Mouse (Mus musculus) embryonic facial prominence, embryonic 10.5 days (tissue): ENCODE results near the gene Gm9573. TPM values are rescaled to one million over a fixed set of nuclear protein-coding genes. Genes with fewer than 3 reads are reported as not detected.

Experiments used
- DNase-seq: peaks from one replicate; pipeline ENCODE4 v3.0.0-alpha.2; 2017; ENCODE audit warnings: low spot score
- H3K27ac ChIP-seq: fragments of 300-500 bp; sonication (generic); replicated peaks from 2 replicates; pipeline ENCODE4 v1.5.1; 2016; ENCODE audit warnings: mild to moderate bottlenecking
- H3K27me3 ChIP-seq: fragments of 300-500 bp; sonication (generic); replicated peaks from 2 replicates; pipeline ENCODE4 v1.6.1; 2016; ENCODE audit warnings: low read depth, mild to moderate bottlenecking; ENCODE audit not compliant: poor library complexity, severe bottlenecking
- H3K36me3 ChIP-seq: fragments of 300-500 bp; sonication (generic); replicated peaks from 2 replicates; pipeline ENCODE4 v1.6.1; 2016; ENCODE audit warnings: mild to moderate bottlenecking, moderate library complexity
- H3K4me1 ChIP-seq: fragments of 300-500 bp; sonication (generic); 2 replicates; pipeline ENCODE4 v1.6.1; 2016
- H3K4me3 ChIP-seq: fragments of 300-500 bp; sonication (generic); 2 replicates; pipeline ENCODE4 v1.5.1; 2016; ENCODE audit warnings: mild to moderate bottlenecking, moderate library complexity
- H3K9me3 ChIP-seq: fragments of 300-500 bp; sonication (generic); 2 replicates; pipeline ENCODE4 v1.6.1; 2016; ENCODE audit warnings: mild to moderate bottlenecking
- WGBS: fragments of 180-500 bp; shearing (Covaris S2); methylation state at CpG from one replicate; pipeline ENCODE4 v1.1.7; 2016; 5-methylcytosine and 5-hydroxymethylcytosine counted together
- polyA plus RNA-seq: library from polyadenylated mRNA; unstranded; fragments of >200 nt; fragmentation: Nextera tagmentation; extraction: Ambion mirVana; gene quantifications from 2 replicates; pipeline ENCODE4 v1.2.1, GENCODE M21; 2016

Gene Gm9573
- polyA plus RNA-seq = not detected in 2 replicates

- no peak for DNase-seq
- H3K36me3 ChIP-seq = no peaks in the 10 kb centered on the region
- H3K9me3 ChIP-seq = no peaks in the 10 kb centered on the region
- no peak within 1 kb of the TSS for H3K27ac ChIP-seq
- 0 out of 2 replicates have a peak, but pooled peaks cover 5% of the 10 kb centered on the region for H3K4me1 ChIP-seq
- WGBS = 84% methylated on average over 7 of the region's 7 CpGs
- H3K27me3 ChIP-seq = no peaks in the 10 kb centered on the region
- no peak within 1 kb of the TSS for H3K4me3 ChIP-seq
Measured at GRCm38 (mm10) chr17:35626537-35626936, at the start of gene Gm9573. Gene Gm9573, minus strand, starts transcription at chr17:35626637.

- H3K4me1 ChIP-seq = peaks cover 10% of the 10 kb centered on the region
- H3K36me3 ChIP-seq = peaks cover 26% of the 10 kb centered on the region
- DNase-seq = peak; percentile 84
- H3K27ac ChIP-seq = peak within 1 kb of the TSS; percentile 86
- H3K4me3 ChIP-seq = peak within 1 kb of the TSS; percentile 70
- WGBS = 2% methylated on average over 23 of the region's 23 CpGs
- no peaks in the 10 kb centered on the region for H3K27me3 ChIP-seq
- no peaks in the 10 kb centered on the region for H3K9me3 ChIP-seq
Measured at GRCm38 (mm10) chr17:35673416-35674035, 47.1 kb upstream of the Gm9573 start, which contains the start of gene Gtf2h4. Gene Gtf2h4, minus strand, starts transcription at chr17:35673739.

DNA sequence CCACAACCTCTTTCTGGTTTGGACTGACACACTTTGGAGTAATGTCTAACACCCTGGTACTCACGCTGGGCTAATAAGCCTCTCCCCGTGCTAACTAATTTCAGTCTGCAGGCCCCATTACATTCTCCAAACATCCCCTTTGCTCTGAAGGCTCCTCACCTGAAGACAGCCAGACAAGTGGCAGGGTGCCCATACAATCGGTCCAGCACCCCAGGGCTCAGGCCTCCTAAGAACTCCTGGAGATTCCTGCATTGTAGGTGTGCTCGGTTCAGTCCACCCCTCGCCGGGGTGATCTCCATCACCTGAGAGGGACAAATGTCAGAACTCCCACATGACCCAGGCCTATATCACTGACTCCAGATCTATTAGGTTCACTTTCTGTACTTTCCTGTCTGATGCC lies 46.1 kb upstream of the Gm9573 start:
- no peaks in the 10 kb centered on the region for H3K27me3 ChIP-seq
- peaks cover 26% of the 10 kb centered on the region for H3K36me3 ChIP-seq
- no peak overlapping the region for H3K27ac ChIP-seq
- no peak for DNase-seq
- no peaks in the 10 kb centered on the region for H3K9me3 ChIP-seq
- peak overlapping the region; percentile 70 for H3K4me3 ChIP-seq
- 89% methylated on average over 6 of the region's 6 CpGs for WGBS
- peaks cover 18% of the 10 kb centered on the region for H3K4me1 ChIP-seq

DNA sequence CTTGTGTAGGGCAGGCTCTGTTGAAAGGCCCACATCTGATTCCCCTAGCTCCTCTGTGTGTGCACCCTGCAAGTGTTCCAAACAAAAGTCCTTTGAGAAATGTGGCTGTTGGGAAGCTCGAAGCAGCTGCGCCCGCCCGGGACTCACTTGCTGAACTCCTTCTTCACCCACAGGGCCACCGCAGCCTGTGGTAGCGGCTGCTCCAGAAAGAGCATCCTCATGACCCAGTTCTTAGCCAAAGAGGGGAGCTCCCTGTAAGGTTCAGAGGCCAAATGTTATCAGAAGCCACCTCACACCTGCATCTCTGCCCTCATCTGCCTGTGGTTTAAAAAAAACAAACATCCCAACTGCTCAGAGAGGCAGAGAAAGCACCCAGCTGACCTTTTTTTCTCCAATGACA lies 45.4 kb upstream of the Gm9573 start:
- peaks cover 26% of the 10 kb centered on the region for H3K36me3 ChIP-seq
- H3K4me3 ChIP-seq = no peak overlapping the region
- H3K27ac ChIP-seq = no peak overlapping the region
- no peak for DNase-seq
- H3K4me1 ChIP-seq = peaks cover 22% of the 10 kb centered on the region
- no peaks in the 10 kb centered on the region for H3K9me3 ChIP-seq
- H3K27me3 ChIP-seq = no peaks in the 10 kb centered on the region
- WGBS = 91% methylated on average over 6 of the region's 6 CpGs

GRCm38 (mm10) chr17:35669731-35670130 lies 43.3 kb upstream of the Gm9573 start:
- 93% methylated on average over 9 of the region's 9 CpGs for WGBS
- H3K4me1 ChIP-seq = peaks cover 32% of the 10 kb centered on the region
- H3K27me3 ChIP-seq = no peaks in the 10 kb centered on the region
- H3K27ac ChIP-seq = no peak overlapping the region
- H3K4me3 ChIP-seq = 0 out of 2 replicates have a peak overlapping the region, but pooled peaks have one; percentile 12
- H3K36me3 ChIP-seq = peaks cover 39% of the 10 kb centered on the region
- no peak for DNase-seq
- no peaks in the 10 kb centered on the region for H3K9me3 ChIP-seq

- WGBS = under 1% methylated on average over 61 of the region's 61 CpGs
- Histone ChIP-seq H3K36me3 (peaks cover 59% of the 10 kb centered on the region), H3K27me3 (no peaks in the 10 kb centered on the region), H3K9me3 (no peaks in the 10 kb centered on the region), H3K4me1 (peaks cover 24% of the 10 kb centered on the region), H3K4me3 (peak within 1 kb of the TSS; percentile 80), H3K27ac (peak within 1 kb of the TSS; percentile 94)
- peak; percentile 97 for DNase-seq
Measured at GRCm38 (mm10) chr17:35667334-35668065, 41.1 kb upstream of the Gm9573 start, which contains the start of gene Vars2. Gene Vars2, minus strand, starts transcription at chr17:35667592.

DNA sequence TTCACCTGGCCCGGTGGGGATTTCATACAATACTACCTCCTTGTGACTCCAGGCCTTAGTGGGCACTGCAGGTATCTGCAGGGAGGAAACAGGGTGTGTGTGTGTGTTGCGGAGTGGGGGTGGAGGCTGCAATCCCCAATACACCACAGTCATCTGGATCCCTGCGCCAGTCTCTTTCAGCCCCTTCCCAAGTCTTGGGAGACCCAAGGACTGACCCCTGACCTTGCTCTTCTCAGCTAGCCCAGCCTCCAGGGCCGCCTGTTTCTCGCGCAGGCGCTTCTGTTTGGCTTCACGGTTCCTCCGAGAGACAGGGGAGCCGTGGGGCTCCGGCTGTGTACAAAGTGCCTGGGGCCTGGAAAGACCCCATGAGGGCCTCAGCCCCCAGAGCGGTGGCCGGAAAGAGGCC lies 40.4 kb upstream of the Gm9573 start:
- 3% methylated on average over 13 of the region's 13 CpGs for WGBS
- DNase-seq = peak; percentile 75

GRCm38 (mm10) chr17:35665957-35666515 lies 39.6 kb upstream of the Gm9573 start:
- Histone ChIP-seq H3K27ac (no peak overlapping the region), H3K27me3 (no peaks in the 10 kb centered on the region), H3K4me1 (peaks cover 22% of the 10 kb centered on the region), H3K4me3 (0 out of 2 replicates have a peak overlapping the region, but pooled peaks have one; percentile 4), H3K36me3 (peaks cover 67% of the 10 kb centered on the region), H3K9me3 (no peaks in the 10 kb centered on the region)
- 81% methylated on average over 17 of the region's 17 CpGs for WGBS
- DNase-seq = no peak

More for the DNA sequence above, 40.4 kb upstream of the Gm9573 start:
- peak overlapping the region; percentile 94 for H3K27ac ChIP-seq
- H3K27me3 ChIP-seq = no peaks in the 10 kb centered on the region
- H3K4me3 ChIP-seq = peak overlapping the region; percentile 80
- no peaks in the 10 kb centered on the region for H3K9me3 ChIP-seq
- H3K4me1 ChIP-seq = peaks cover 22% of the 10 kb centered on the region
- H3K36me3 ChIP-seq = peaks cover 62% of the 10 kb centered on the region

- Histone ChIP-seq H3K27me3 (no peaks in the 10 kb centered on the region), H3K36me3 (peaks cover 38% of the 10 kb centered on the region), H3K4me1 (peaks cover 2% of the 10 kb centered on the region; the same call in 1 of the 2 replicates), H3K9me3 (no peaks in the 10 kb centered on the region), H3K27ac (peak overlapping the region; percentile 44), H3K4me3 (no peak overlapping the region)
- 77% methylated on average over 2 of the region's 2 CpGs for WGBS
- no peak for DNase-seq
Measured at GRCm38 (mm10) chr17:35653086-35653485, 26.6 kb upstream of the Gm9573 start.

GRCm38 (mm10) chr17:35649429-35649828 lies 23.0 kb upstream of the Gm9573 start:
- Histone ChIP-seq H3K9me3 (no peaks in the 10 kb centered on the region), H3K27me3 (no peaks in the 10 kb centered on the region), H3K4me3 (no peak overlapping the region), H3K4me1 (peaks cover 2% of the 10 kb centered on the region; the same call in 1 of the 2 replicates), H3K36me3 (peaks cover 1% of the 10 kb centered on the region), H3K27ac (no peak overlapping the region)
- 69% methylated on average over 2 of the region's 2 CpGs for WGBS
- DNase-seq = no peak

DNA sequence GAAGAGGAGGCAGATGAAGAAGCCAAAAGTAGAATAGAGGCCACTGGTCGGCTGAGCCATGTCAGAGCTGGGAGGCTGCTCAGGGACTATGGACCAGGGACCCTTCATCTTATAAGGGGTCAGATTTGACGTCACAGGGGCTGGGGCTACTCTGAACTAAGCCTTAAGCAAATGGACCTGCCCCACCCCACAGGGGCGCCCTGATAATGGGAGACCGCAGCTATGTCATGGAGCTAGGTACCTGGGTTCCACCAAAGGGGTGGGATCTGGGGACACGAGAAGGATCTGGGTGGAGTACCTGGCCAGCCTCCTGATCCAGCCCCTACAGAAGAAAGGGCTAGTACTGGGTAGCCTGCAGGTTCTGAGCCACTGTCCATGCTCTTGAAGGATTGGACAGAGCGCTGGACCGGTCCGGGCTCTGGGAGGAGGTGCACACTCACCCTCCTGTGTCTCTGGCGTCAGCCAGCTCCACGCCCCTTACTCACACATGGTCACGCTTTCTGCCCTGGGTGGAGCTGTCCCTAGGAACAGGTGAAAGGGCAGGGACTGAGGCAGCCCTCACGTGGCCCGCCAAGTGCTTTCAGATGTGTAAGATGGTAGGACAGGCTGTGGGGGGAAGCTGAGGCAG lies 17.3 kb upstream of the Gm9573 start, which contains the start of gene Mucl3:
Gene Mucl3 (minus strand): TSS at position 87 of the 628 bp plus-strand sequence.
- Histone ChIP-seq H3K27ac (no peak within 1 kb of the TSS), H3K27me3 (peaks cover 8% of the 10 kb centered on the region; the same call in 1 of the 2 replicates), H3K9me3 (no peaks in the 10 kb centered on the region), H3K4me3 (no peak within 1 kb of the TSS), H3K36me3 (no peaks in the 10 kb centered on the region), H3K4me1 (0 out of 2 replicates have a peak, but pooled peaks cover 4% of the 10 kb centered on the region)
- WGBS = 73% methylated on average over 13 of the region's 13 CpGs
- DNase-seq = no peak

DNA sequence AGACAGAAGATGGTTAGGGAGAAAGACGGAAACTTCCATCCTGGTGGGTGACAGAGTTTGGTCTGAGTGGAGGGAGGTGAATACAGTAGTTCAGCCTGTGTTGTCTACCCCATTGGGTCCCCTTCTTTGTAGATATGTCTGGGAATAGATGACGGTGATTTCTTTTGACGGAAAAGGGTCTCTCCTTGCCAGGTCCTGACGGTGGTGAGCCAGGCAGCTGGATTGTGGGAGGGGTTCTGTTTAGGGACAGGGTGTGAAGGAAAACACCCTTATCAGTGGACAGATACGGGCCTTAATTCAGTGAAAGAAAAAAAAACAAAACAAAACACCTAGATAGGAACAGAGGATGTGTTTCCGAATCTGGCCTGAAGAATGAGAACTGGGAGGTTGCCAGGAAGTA lies 12.9 kb upstream of the Gm9573 start:
- Histone ChIP-seq H3K4me3 (no peak overlapping the region), H3K4me1 (0 out of 2 replicates have a peak, but pooled peaks cover 15% of the 10 kb centered on the region), H3K9me3 (no peaks in the 10 kb centered on the region), H3K27ac (no peak overlapping the region), H3K27me3 (peaks cover 22% of the 10 kb centered on the region), H3K36me3 (no peaks in the 10 kb centered on the region)
- DNase-seq = no peak
- 82% methylated on average over 6 of the region's 6 CpGs for WGBS
